Mouse (Mus musculus) liver, embryonic 15.5 days (tissue): Measurements from ENCODE around the gene Tsga10ip. TPM values are rescaled to one million over a fixed set of nuclear protein-coding genes. Genes with fewer than 3 reads are reported as not detected.
A peak's percentile ranks its signal among the peaks of the same experiment; 100 is the strongest.
"Not testable (repeated sequence)": the region's sequence is repeated elsewhere in the genome, so short reads cannot be mapped to it uniquely, and the experiment has no call there.

Source experiments
- ATAC-seq: fragments of 200-750 bp; cut with Nextera tagmentation; 2 replicates; pipeline ENCODE4 v1.8.0; 2017; ENCODE audit warnings: moderate number of reproducible peaks, mild to moderate bottlenecking, moderate library complexity; ENCODE audit not compliant: insufficient read depth
- H3K27ac ChIP-seq: fragments of 300-500 bp; sonication (generic); replicated peaks from 2 replicates; pipeline ENCODE4 v1.5.1; 2015; ENCODE audit warnings: mild to moderate bottlenecking, inconsistent platforms
- H3K27me3 ChIP-seq: fragments of 300-500 bp; sonication (generic); 2 replicates; pipeline ENCODE4 v1.6.1; 2015; ENCODE audit warnings: mild to moderate bottlenecking, inconsistent platforms
- H3K36me3 ChIP-seq: fragments of 300-500 bp; sonication (generic); replicated peaks from 2 replicates; pipeline ENCODE4 v1.6.1; 2015; ENCODE audit warnings: moderate library complexity, mild to moderate bottlenecking, inconsistent platforms
- H3K4me1 ChIP-seq: fragments of 300-500 bp; sonication (generic); replicated peaks from 2 replicates; pipeline ENCODE4 v1.6.1; 2015; ENCODE audit warnings: inconsistent platforms
- H3K4me2 ChIP-seq: fragments of 300-500 bp; sonication (generic); 2 replicates; pipeline ENCODE4 v1.6.1; 2015; ENCODE audit warnings: moderate library complexity, mild to moderate bottlenecking, inconsistent platforms
- H3K4me3 ChIP-seq: fragments of 300-500 bp; sonication (generic); replicated peaks from 2 replicates; pipeline ENCODE4 v1.5.1; 2015; ENCODE audit warnings: mild to moderate bottlenecking, inconsistent platforms
- H3K9ac ChIP-seq: fragments of 300-500 bp; sonication (generic); 2 replicates; pipeline ENCODE4 v1.6.1; 2015; ENCODE audit warnings: moderate library complexity, mild to moderate bottlenecking, inconsistent platforms
- H3K9me3 ChIP-seq: fragments of 300-500 bp; sonication (generic); replicated peaks from 2 replicates; pipeline ENCODE4 v1.6.1; 2016; ENCODE audit warnings: inconsistent platforms
- WGBS: fragments of 180-500 bp; shearing (Covaris S2); methylation state at CpG from one replicate; pipeline ENCODE4 v1.1.7; 2015; ENCODE audit warnings: mixed read lengths; ENCODE audit not compliant: insufficient replicate concordance; 5-methylcytosine and 5-hydroxymethylcytosine counted together
- polyA plus RNA-seq: library from polyadenylated mRNA; unstranded; fragments of >200 nt; fragmentation: Nextera tagmentation; extraction: Ambion mirVana; gene quantifications from 2 replicates; pipeline ENCODE4 v1.2.1, GENCODE M21; 2015

Tsga10ip gene
- polyA plus RNA-seq, 1 experiment from 2014 or later = not detected

GRCm38 (mm10) chr19:5408057-5409001 lies 6.0 kb upstream of the Tsga10ip start:
- Histone ChIP-seq H3K27ac (peak overlapping the region; percentile 99), H3K36me3 (0 out of 2 replicates have a peak, but pooled peaks cover 8% of the 10 kb centered on the region), H3K4me1 (peaks cover 38% of the 10 kb centered on the region), H3K4me2 (peak overlapping the region; percentile 73), H3K9ac (peak overlapping the region; percentile 85), H3K27me3 (no peaks in the 10 kb centered on the region), H3K4me3 (peak overlapping the region; percentile 78), H3K9me3 (no peaks in the 10 kb centered on the region)
- 76% methylated on average over 13 of the region's 13 CpGs for WGBS
- no peak for ATAC-seq

- Histone ChIP-seq H3K36me3 (0 out of 2 replicates have a peak, but pooled peaks cover 8% of the 10 kb centered on the region), H3K9ac (peak overlapping the region; percentile 85), H3K4me1 (peaks cover 38% of the 10 kb centered on the region), H3K4me3 (peak overlapping the region; percentile 78), H3K27ac (peak overlapping the region; percentile 99), H3K27me3 (no peaks in the 10 kb centered on the region), H3K9me3 (no peaks in the 10 kb centered on the region), H3K4me2 (peak overlapping the region; percentile 73)
- peak; percentile 69 for ATAC-seq
- 11% methylated on average over 7 of the region's 7 CpGs for WGBS
These were observed 4.8 kb upstream of the Tsga10ip start for GRCm38 (mm10) chr19:5407133-5407532.

- peak overlapping the region; percentile 73 for H3K4me2 ChIP-seq
- not testable (repeated sequence) for H3K9me3 ChIP-seq, H3K27me3 ChIP-seq, H3K36me3 ChIP-seq
- 13% methylated on average over 24 of the region's 25 CpGs for WGBS
- peak overlapping the region; percentile 85 for H3K9ac ChIP-seq
- peak; percentile 82 for ATAC-seq
- H3K4me1 ChIP-seq = peaks cover 38% of the 10 kb centered on the region
- peak overlapping the region; percentile 78 for H3K4me3 ChIP-seq
- H3K27ac ChIP-seq = peak overlapping the region; percentile 99
These were observed 4.3 kb upstream of the Tsga10ip start for GRCm38 (mm10) chr19:5406531-5407126.

- 0 out of 2 replicates have a peak, but pooled peaks cover 8% of the 10 kb centered on the region for H3K36me3 ChIP-seq
- peaks cover 38% of the 10 kb centered on the region for H3K4me1 ChIP-seq
- peak overlapping the region; percentile 63 for H3K9ac ChIP-seq
- ATAC-seq = no peak
- WGBS = 16% methylated on average over 7 of the region's 7 CpGs
- H3K9me3 ChIP-seq = no peaks in the 10 kb centered on the region
- peak overlapping the region; percentile 84 for H3K27ac ChIP-seq
- H3K4me3 ChIP-seq = peak overlapping the region; percentile 59
- peak overlapping the region; percentile 72 for H3K4me2 ChIP-seq
- no peaks in the 10 kb centered on the region for H3K27me3 ChIP-seq
These were observed 3.6 kb upstream of the Tsga10ip start for GRCm38 (mm10) chr19:5405924-5406323.

- WGBS = 61% methylated on average over 4 of the region's 4 CpGs
- not testable (repeated sequence) for H3K36me3 ChIP-seq, H3K4me3 ChIP-seq, H3K9me3 ChIP-seq, H3K4me1 ChIP-seq, H3K27ac ChIP-seq, H3K27me3 ChIP-seq, H3K9ac ChIP-seq, H3K4me2 ChIP-seq, ATAC-seq
These were observed 1.3 kb downstream of the Tsga10ip start for GRCm38 (mm10) chr19:5401073-5401472.

- Histone ChIP-seq H3K4me1 (peaks cover 14% of the 10 kb centered on the region), H3K9ac (no peak overlapping the region), H3K27ac (no peak overlapping the region), H3K4me3 (no peak overlapping the region), H3K36me3 (no peaks in the 10 kb centered on the region), H3K4me2 (no peak overlapping the region), H3K9me3 (no peaks in the 10 kb centered on the region), H3K27me3 (no peaks in the 10 kb centered on the region)
- ATAC-seq = no peak
- 56% methylated on average over 4 of the region's 4 CpGs for WGBS
These were observed 7.0 kb downstream of the Tsga10ip start for GRCm38 (mm10) chr19:5395371-5395770.

- H3K36me3 ChIP-seq = no peaks in the 10 kb centered on the region
- WGBS = 67% methylated on average over 10 of the region's 10 CpGs
- H3K9me3 ChIP-seq = no peaks in the 10 kb centered on the region
- no peaks in the 10 kb centered on the region for H3K27me3 ChIP-seq
- H3K4me1 ChIP-seq = peaks cover 26% of the 10 kb centered on the region
- no peak overlapping the region for H3K4me2 ChIP-seq
- no peak overlapping the region for H3K4me3 ChIP-seq
- ATAC-seq = no peak
- H3K27ac ChIP-seq = no peak overlapping the region
- H3K9ac ChIP-seq = no peak overlapping the region
These were observed 8.2 kb downstream of the Tsga10ip start for GRCm38 (mm10) chr19:5394168-5394567.

GRCm38 (mm10) chr19:5392892-5393291 lies 9.4 kb downstream of the Tsga10ip start:
- H3K4me3 ChIP-seq = no peak overlapping the region
- 61% methylated on average over 4 of the region's 4 CpGs for WGBS
- no peaks in the 10 kb centered on the region for H3K27me3 ChIP-seq
- H3K4me2 ChIP-seq = no peak overlapping the region
- ATAC-seq = no peak
- H3K4me1 ChIP-seq = peaks cover 30% of the 10 kb centered on the region
- no peak overlapping the region for H3K27ac ChIP-seq
- H3K9me3 ChIP-seq = no peaks in the 10 kb centered on the region
- no peak overlapping the region for H3K9ac ChIP-seq
- H3K36me3 ChIP-seq = no peaks in the 10 kb centered on the region

- Histone ChIP-seq H3K9me3 (no peaks in the 10 kb centered on the region), H3K27me3 (no peaks in the 10 kb centered on the region), H3K4me1 (peaks cover 47% of the 10 kb centered on the region), H3K27ac (peak overlapping the region; percentile 87), H3K4me3 (peak overlapping the region; percentile 88), H3K4me2 (peak overlapping the region; percentile 87), H3K9ac (peak overlapping the region; percentile 75), H3K36me3 (peaks cover 7% of the 10 kb centered on the region; the same call in 1 of the 2 replicates)
- ATAC-seq = no peak
- WGBS = 72% methylated on average over 8 of the region's 8 CpGs
These were observed 11.9 kb downstream of the Tsga10ip start for GRCm38 (mm10) chr19:5390416-5390815.

- WGBS = 1% methylated on average over 12 of the region's 12 CpGs
- peaks cover 47% of the 10 kb centered on the region for H3K4me1 ChIP-seq
- peak overlapping the region; percentile 87 for H3K27ac ChIP-seq
- peak overlapping the region; percentile 87 for H3K4me2 ChIP-seq
- H3K36me3 ChIP-seq = peaks cover 15% of the 10 kb centered on the region
- H3K9me3 ChIP-seq = no peaks in the 10 kb centered on the region
- H3K9ac ChIP-seq = peak overlapping the region; percentile 75
- ATAC-seq = peak; percentile 40
- peak overlapping the region; percentile 88 for H3K4me3 ChIP-seq
- H3K27me3 ChIP-seq = no peaks in the 10 kb centered on the region
These were observed 12.7 kb downstream of the Tsga10ip start for GRCm38 (mm10) chr19:5389647-5390046.

GRCm38 (mm10) chr19:5388588-5389242 lies 13.6 kb downstream of the Tsga10ip start, which contains the start of gene Sart1:
Sart1 (minus strand) TSS chr19:5388703.
- WGBS = under 1% methylated on average over 43 of the region's 43 CpGs
- Histone ChIP-seq H3K27me3 (no peaks in the 10 kb centered on the region), H3K27ac (peak within 1 kb of the TSS; percentile 87), H3K36me3 (peaks cover 24% of the 10 kb centered on the region), H3K9ac (peak within 1 kb of the TSS; percentile 85), H3K4me1 (peaks cover 47% of the 10 kb centered on the region), H3K4me2 (peak within 1 kb of the TSS; percentile 87), H3K9me3 (no peaks in the 10 kb centered on the region), H3K4me3 (peak within 1 kb of the TSS; percentile 88)
- peak; percentile 92 for ATAC-seq
